Mouse (Mus musculus) liver, adult 2 months (tissue): ENCODE measurements around the gene Ccdc30. TPM values are rescaled to one million over a fixed set of nuclear protein-coding genes. Genes with fewer than 3 reads are reported as not detected.

Experiments
- DNase-seq: peaks from one replicate; pipeline ENCODE4 v3.0.0-alpha.2; 2011; ENCODE audit warnings: low read depth, low spot score; ENCODE audit errors: extremely low read depth
- H3K27ac ChIP-seq: fragments of 200-500 bp; replicated peaks from 2 replicates; pipeline ENCODE4 v1.5.1; 2012; ENCODE audit warnings: low read depth, mild to moderate bottlenecking, control low read depth, inconsistent platforms, low read length; ENCODE audit not compliant: insufficient read depth
- H3K27me3 ChIP-seq: fragments of 200-500 bp; 2 replicates; pipeline ENCODE4 v1.6.1; 2012; ENCODE audit warnings: mild to moderate bottlenecking, moderate library complexity, low read length, inconsistent platforms; ENCODE audit not compliant: control insufficient read depth, insufficient read depth
- H3K36me3 ChIP-seq: fragments of 200-500 bp; 2 replicates; pipeline ENCODE4 v1.6.1; 2012; ENCODE audit warnings: low read length, inconsistent platforms; ENCODE audit not compliant: control insufficient read depth, insufficient read depth
- H3K4me1 ChIP-seq: fragments of 200-500 bp; 2 replicates; pipeline ENCODE4 v1.6.1; 2011; ENCODE audit warnings: low read length; ENCODE audit not compliant: control insufficient read depth, insufficient read depth
- H3K4me3 ChIP-seq: fragments of 200-500 bp; 2 replicates; pipeline ENCODE4 v1.5.1; 2011; ENCODE audit warnings: low read depth, mild to moderate bottlenecking, control low read depth, low read length, moderate library complexity; ENCODE audit not compliant: insufficient read depth
- H3K79me2 ChIP-seq: fragments of 200-500 bp; 2 replicates; pipeline ENCODE4 v1.6.1; 2012; ENCODE audit warnings: inconsistent platforms, mild to moderate bottlenecking, low read length, moderate library complexity; ENCODE audit not compliant: control insufficient read depth, insufficient read depth
- H3K9ac ChIP-seq: fragments of 200-500 bp; 2 replicates; pipeline ENCODE4 v1.6.1; 2012; ENCODE audit warnings: low read depth, mild to moderate bottlenecking, control low read depth, inconsistent platforms, low read length
- CTCF ChIP-seq: fragments of 200-500 bp; IDR thresholded peaks from 2 replicates; pipeline ENCODE4 v1.5.1; 2011; ENCODE audit warnings: low read depth, low read length, control low read depth
- POLR2A ChIP-seq: fragments of 200-500 bp; IDR thresholded peaks from 2 replicates; pipeline ENCODE4 v1.6.1; 2011; ENCODE audit warnings: low read length, control low read depth; ENCODE audit not compliant: insufficient read depth; ENCODE audit errors: extremely low read depth
- WGBS: fragments of 180-500 bp; shearing (Covaris S2); methylation state at CpG from one replicate; pipeline ENCODE4 v1.1.7; 2018; 5-methylcytosine and 5-hydroxymethylcytosine counted together
- polyA plus RNA-seq: library from polyadenylated mRNA; depleted of rRNA; stranded (reverse); fragments of >200 nt; gene quantifications from 2 replicates; pipeline ENCODE4 v1.2.3, GENCODE M21; 2012
- total RNA-seq: library from RNA; depleted of rRNA; stranded (reverse); fragments of >200 nt; gene quantifications from 2 replicates; pipeline ENCODE4 v1.2.3, GENCODE M21; 2014

Ccdc30 gene
- total and polyA plus RNA-seq, 2 experiments, result 3.0 to 5.9 TPM

- Histone ChIP-seq H3K79me2 (peaks cover 10% of the 10 kb centered on the region; the same call in 1 of the 2 replicates), H3K9ac (no peak overlapping the region), H3K27ac (no peak overlapping the region), H3K36me3 (no peaks in the 10 kb centered on the region), H3K4me1 (peaks cover 7% of the 10 kb centered on the region), H3K27me3 (no peaks in the 10 kb centered on the region), H3K4me3 (no peak overlapping the region)
- no peak for DNase-seq
- TF ChIP-seq CTCF (no peak), POLR2A (no peak)
- WGBS, result 84% methylated on average over 2 of the region's 2 CpGs
Observed at GRCm38 (mm10) chr4:119297361-119297760, 118.0 kb downstream of the Ccdc30 start.

DNA sequence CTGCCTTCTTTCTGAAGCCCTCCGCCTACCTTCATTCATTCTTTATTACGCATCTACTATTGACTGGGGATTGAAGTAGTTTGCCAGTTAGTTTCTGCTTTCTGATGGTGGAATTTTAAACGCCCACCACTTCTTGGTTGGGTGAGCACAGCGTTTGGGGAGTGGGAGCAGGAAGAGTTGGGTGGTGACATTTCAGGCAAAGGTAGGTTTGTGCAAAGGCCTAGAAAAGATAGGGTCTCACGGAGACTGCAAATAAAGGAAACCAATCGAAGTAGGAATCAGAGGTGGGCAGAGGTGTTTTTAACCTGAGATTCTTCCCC is 120.2 kb downstream of the Ccdc30 start:
- peak overlapping the region; percentile 33 for H3K9ac ChIP-seq
- TF ChIP-seq POLR2A, result no peak
- TF ChIP-seq CTCF, result no peak
- H3K4me3 ChIP-seq, result no peak overlapping the region; the same call in 1 of the 2 replicates
- H3K79me2 ChIP-seq, result peaks cover 18% of the 10 kb centered on the region
- WGBS, result 5% methylated on average over 6 of the region's 6 CpGs
- H3K4me1 ChIP-seq, result peaks cover 7% of the 10 kb centered on the region
- H3K27ac ChIP-seq, result no peak overlapping the region
- H3K27me3 ChIP-seq, result no peaks in the 10 kb centered on the region
- peaks cover 2% of the 10 kb centered on the region; the same call in 1 of the 2 replicates for H3K36me3 ChIP-seq
- no peak for DNase-seq

GRCm38 (mm10) chr4:119294415-119295133 is 120.7 kb downstream of the Ccdc30 start, which contains the start of gene Ybx1:
TSS of gene Ybx1 (minus strand) at chr4:119294604.
- peak within 1 kb of the TSS; percentile 91 for H3K4me3 ChIP-seq
- TF ChIP-seq CTCF (no peak), POLR2A (peak; percentile 45)
- H3K79me2 ChIP-seq, result peaks cover 21% of the 10 kb centered on the region
- peaks cover 7% of the 10 kb centered on the region for H3K4me1 ChIP-seq
- peak within 1 kb of the TSS; percentile 86 for H3K9ac ChIP-seq
- under 1% methylated on average over 61 of the region's 61 CpGs for WGBS
- no peaks in the 10 kb centered on the region for H3K27me3 ChIP-seq
- DNase-seq, result peak; percentile 94
- peak within 1 kb of the TSS; percentile 68 for H3K27ac ChIP-seq
- peaks cover 2% of the 10 kb centered on the region; the same call in 1 of the 2 replicates for H3K36me3 ChIP-seq

- H3K79me2 ChIP-seq, result peaks cover 24% of the 10 kb centered on the region
- TF ChIP-seq CTCF, result no peak
- TF ChIP-seq POLR2A, result no peak
- H3K27ac ChIP-seq, result no peak overlapping the region
- WGBS, result under 1% methylated on average over 50 of the region's 80 CpGs
- H3K27me3 ChIP-seq, result no peaks in the 10 kb centered on the region
- H3K4me1 ChIP-seq, result peaks cover 7% of the 10 kb centered on the region
- peaks cover 2% of the 10 kb centered on the region; the same call in 1 of the 2 replicates for H3K36me3 ChIP-seq
- peak overlapping the region; percentile 91 for H3K4me3 ChIP-seq
- H3K9ac ChIP-seq, result peak overlapping the region; percentile 86
- no peak for DNase-seq
Observed at GRCm38 (mm10) chr4:119293574-119294258, 121.6 kb downstream of the Ccdc30 start.

DNA sequence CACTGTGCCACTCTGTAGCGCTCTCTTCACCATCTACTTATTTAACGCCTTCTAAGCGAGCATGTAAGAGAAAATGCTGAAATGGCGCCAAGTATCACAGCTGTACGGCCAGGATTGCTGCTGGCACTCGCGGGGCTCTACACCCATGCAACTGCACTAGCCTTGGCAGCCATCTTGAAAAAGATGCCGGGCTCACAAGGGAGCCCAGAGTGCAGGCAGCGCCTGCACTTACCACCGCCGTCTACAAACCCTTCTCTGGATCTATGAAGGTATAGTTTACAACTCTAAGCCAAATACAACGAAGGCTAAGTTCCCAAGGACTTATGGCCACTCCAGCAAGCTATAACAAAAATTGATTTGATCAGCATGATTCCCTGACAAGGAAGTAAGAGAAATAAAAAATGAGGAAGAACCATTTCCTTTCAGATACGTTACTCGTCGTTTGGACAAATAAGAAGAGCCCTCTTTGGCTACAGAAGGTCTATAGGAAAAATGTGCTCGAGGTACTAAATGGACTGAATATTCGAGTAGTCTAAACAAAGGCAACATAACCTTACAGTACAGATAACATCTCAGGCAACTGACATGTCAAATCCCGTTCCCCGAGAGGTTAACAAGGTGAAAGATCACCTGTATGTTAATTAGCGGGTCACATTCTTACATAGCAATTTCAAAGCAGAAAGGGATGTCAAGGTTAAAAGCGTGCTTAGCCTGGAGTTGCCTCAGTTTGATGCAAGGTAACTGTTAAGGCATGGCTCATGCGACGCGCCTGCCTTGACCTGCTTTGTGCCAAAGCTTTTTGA is 122.3 kb downstream of the Ccdc30 start:
- WGBS, result 2% methylated on average over 24 of the region's 24 CpGs
- Histone ChIP-seq H3K79me2 (peaks cover 24% of the 10 kb centered on the region), H3K9ac (peak overlapping the region; percentile 44), H3K27me3 (no peaks in the 10 kb centered on the region), H3K36me3 (peaks cover 2% of the 10 kb centered on the region; the same call in 1 of the 2 replicates), H3K4me1 (peaks cover 7% of the 10 kb centered on the region), H3K27ac (no peak overlapping the region; the same call in 1 of the 2 replicates), H3K4me3 (peak overlapping the region; percentile 91)
- TF ChIP-seq POLR2A (no peak), CTCF (no peak)
- DNase-seq, result peak; percentile 29

- WGBS, result 85% methylated on average over 1 of the region's 1 CpGs
- no peak for TF ChIP-seq POLR2A
- no peak for TF ChIP-seq CTCF
- H3K4me3 ChIP-seq, result no peak overlapping the region
- H3K4me1 ChIP-seq, result peaks cover 12% of the 10 kb centered on the region
- DNase-seq, result no peak
- H3K9ac ChIP-seq, result no peak overlapping the region
- H3K27me3 ChIP-seq, result no peaks in the 10 kb centered on the region
- peaks cover 30% of the 10 kb centered on the region for H3K79me2 ChIP-seq
- peaks cover 6% of the 10 kb centered on the region; the same call in 1 of the 2 replicates for H3K36me3 ChIP-seq
- no peak overlapping the region for H3K27ac ChIP-seq
Observed at GRCm38 (mm10) chr4:119291921-119292320, 123.4 kb downstream of the Ccdc30 start.
